Mouse (Mus musculus) kidney, postnatal 4 days (tissue): ENCODE data around the gene Cdpf1.
"Not testable (repeated sequence)": the region's sequence is repeated elsewhere in the genome, so short reads cannot be mapped to it uniquely, and the experiment has no call there.

Experiments
- DNase-seq, 2 experiments: peaks; one replicate each; pipeline ENCODE4 v3.0.0; 2021; ENCODE audit warnings: mixed read lengths in 2 of 2

Cdpf1 gene

GRCm38 (mm10) chr15:85808031-85808430 is 3.5 kb downstream of the Cdpf1 start:
- DNase-seq = no peak

GRCm38 (mm10) chr15:85807404-85807803 is 4.1 kb downstream of the Cdpf1 start:
- no peak for DNase-seq

GRCm38 (mm10) chr15:85806886-85807285 is 4.6 kb downstream of the Cdpf1 start:
- no peak for DNase-seq

GRCm38 (mm10) chr15:85802931-85803330 is 8.6 kb downstream of the Cdpf1 start:
- no peak for DNase-seq

GRCm38 (mm10) chr15:85798676-85799075 is 12.8 kb downstream of the Cdpf1 start:
- no peak for DNase-seq

- no peak for DNase-seq
Measured at GRCm38 (mm10) chr15:85795516-85795915, 16.0 kb downstream of the Cdpf1 start.

- peak; percentile 14 to 26 for DNase-seq
Measured at GRCm38 (mm10) chr15:85792819-85793218, 18.7 kb downstream of the Cdpf1 start.

GRCm38 (mm10) chr15:85791449-85791848 is 20.0 kb downstream of the Cdpf1 start:
- DNase-seq = no peak

GRCm38 (mm10) chr15:85788633-85789032 is 22.9 kb downstream of the Cdpf1 start:
- DNase-seq = peak; percentile 19 to 37

- DNase-seq = no peak
Measured at GRCm38 (mm10) chr15:85788051-85788450, 23.4 kb downstream of the Cdpf1 start.

- no peak for DNase-seq
Measured at GRCm38 (mm10) chr15:85787482-85787881, 24.0 kb downstream of the Cdpf1 start.

GRCm38 (mm10) chr15:85786711-85787110 is 24.8 kb downstream of the Cdpf1 start:
- DNase-seq = no peak

GRCm38 (mm10) chr15:85784341-85784740 is 27.2 kb downstream of the Cdpf1 start:
- DNase-seq = no peak

- no peak for DNase-seq
Measured at GRCm38 (mm10) chr15:85783146-85783545, 28.4 kb downstream of the Cdpf1 start.

- DNase-seq = not testable (repeated sequence)
Measured at GRCm38 (mm10) chr15:85778891-85779290, 32.6 kb downstream of the Cdpf1 start.

GRCm38 (mm10) chr15:85776771-85777170 is 34.7 kb downstream of the Cdpf1 start:
- DNase-seq = peak in 1 of 2 experiments; percentile 13

- DNase-seq = no peak
Measured at GRCm38 (mm10) chr15:85776241-85776640, 35.3 kb downstream of the Cdpf1 start.

- DNase-seq = no peak
Measured at GRCm38 (mm10) chr15:85775001-85775400, 36.5 kb downstream of the Cdpf1 start.

- DNase-seq = no peak
Measured at GRCm38 (mm10) chr15:85774419-85774818, 37.1 kb downstream of the Cdpf1 start.

- DNase-seq = peak; percentile 31 to 55
Measured at GRCm38 (mm10) chr15:85772146-85772740, 39.3 kb downstream of the Cdpf1 start.

- DNase-seq = peak; percentile 13 to 28
Measured at GRCm38 (mm10) chr15:85771306-85772121, 40.0 kb downstream of the Cdpf1 start.

- no peak for DNase-seq
Measured at GRCm38 (mm10) chr15:85768991-85769390, 42.5 kb downstream of the Cdpf1 start.

- DNase-seq = no peak
Measured at GRCm38 (mm10) chr15:85766677-85767076, 44.8 kb downstream of the Cdpf1 start.

- DNase-seq = no peak
Measured at GRCm38 (mm10) chr15:85765022-85765421, 46.5 kb downstream of the Cdpf1 start.
